Mouse (Mus musculus): ENCODE results near the gene Fhl2. TPM values are rescaled to one million over a fixed set of nuclear protein-coding genes. Genes with fewer than 3 reads are reported as not detected.

Fhl2 gene
- polyA plus RNA-seq, 1 experiment from 2014 or later: 31.2 TPM

DNA sequence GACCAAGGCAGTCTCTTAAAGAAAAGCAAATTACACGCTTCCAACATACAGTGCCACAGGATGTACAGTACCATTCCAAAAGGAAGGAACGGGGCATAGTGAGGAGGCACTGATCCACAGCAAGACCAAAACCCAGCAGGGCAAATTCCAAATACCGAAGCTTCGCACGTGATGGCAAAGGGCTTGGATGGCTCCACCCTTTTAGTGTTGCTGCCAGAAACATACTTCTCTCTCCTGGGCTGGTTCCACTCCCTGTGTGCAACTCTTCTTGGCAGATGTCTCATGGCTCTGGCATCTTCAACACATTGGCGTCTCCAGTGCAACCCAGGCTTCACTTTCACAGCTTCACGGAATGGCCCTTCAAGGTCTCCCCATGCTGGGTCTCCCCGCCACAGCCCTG, 79.3 kb downstream of the Fhl2 start:
- Histone ChIP-seq H3K27ac (ENCODE audit: low read length) (no peak overlapping the region), H3K4me3 (ENCODE audit: low read length) (no peak overlapping the region), H3K4me2 (ENCODE audit: low read depth, low read length) (no peak overlapping the region), H3K4me1 (replicated peaks; ENCODE audit: control insufficient read depth, insufficient read depth, low read length) (no peaks in the 10 kb centered on the region), H3K27me3 (ENCODE audit: control insufficient read depth, insufficient read depth, low read depth, low read length) (no peaks in the 10 kb centered on the region), H3K36me3 (ENCODE audit: control insufficient read depth, insufficient read depth, low read length) (peaks cover 24% of the 10 kb centered on the region), H3K9me3 (ENCODE audit: control insufficient read depth, low read length) (no peaks in the 10 kb centered on the region), H3K9ac (ENCODE audit: low read length) (no peak overlapping the region)
- no peak for ATAC-seq (ENCODE audit: low read depth)
- 92% methylated on average over 8 of the region's 8 CpGs for WGBS

DNA sequence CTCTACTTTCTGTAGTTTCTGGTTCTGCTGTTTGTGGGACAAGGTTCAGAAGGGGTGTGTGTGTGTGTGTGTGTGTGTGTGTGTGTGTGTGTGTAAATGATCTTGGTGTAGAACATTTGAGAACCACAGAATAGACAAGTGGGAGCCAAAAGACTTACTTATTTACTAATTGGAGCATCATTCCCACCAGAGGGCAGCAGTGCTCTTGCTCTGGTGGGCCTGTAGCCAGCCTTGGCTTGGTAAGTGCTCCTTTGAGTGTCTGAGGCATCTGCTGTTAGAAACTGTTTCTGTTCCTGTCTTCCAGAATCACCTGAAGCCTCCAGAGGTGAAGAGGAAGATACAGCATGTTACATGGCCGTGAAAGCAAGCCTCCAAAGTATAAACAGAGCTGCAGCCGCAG, 83.9 kb downstream of the Fhl2 start:
- peaks cover 24% of the 10 kb centered on the region for H3K36me3 ChIP-seq (ENCODE audit: control insufficient read depth, insufficient read depth, low read length)
- H3K4me1 ChIP-seq (replicated peaks; ENCODE audit: control insufficient read depth, insufficient read depth, low read length): no peaks in the 10 kb centered on the region
- no peak overlapping the region for H3K27ac ChIP-seq (ENCODE audit: low read length)
- 88% methylated on average over 2 of the region's 2 CpGs for WGBS
- 0 out of 2 replicates have a peak, but pooled peaks have one; percentile 34 for ATAC-seq (ENCODE audit: low read depth)
- no peak overlapping the region for H3K4me2 ChIP-seq (ENCODE audit: low read depth, low read length)
- no peaks in the 10 kb centered on the region for H3K27me3 ChIP-seq (ENCODE audit: control insufficient read depth, insufficient read depth, low read depth, low read length)
- no peaks in the 10 kb centered on the region for H3K9me3 ChIP-seq (ENCODE audit: control insufficient read depth, low read length)
- H3K9ac ChIP-seq (ENCODE audit: low read length): no peak overlapping the region
- H3K4me3 ChIP-seq (ENCODE audit: low read length): no peak overlapping the region

DNA sequence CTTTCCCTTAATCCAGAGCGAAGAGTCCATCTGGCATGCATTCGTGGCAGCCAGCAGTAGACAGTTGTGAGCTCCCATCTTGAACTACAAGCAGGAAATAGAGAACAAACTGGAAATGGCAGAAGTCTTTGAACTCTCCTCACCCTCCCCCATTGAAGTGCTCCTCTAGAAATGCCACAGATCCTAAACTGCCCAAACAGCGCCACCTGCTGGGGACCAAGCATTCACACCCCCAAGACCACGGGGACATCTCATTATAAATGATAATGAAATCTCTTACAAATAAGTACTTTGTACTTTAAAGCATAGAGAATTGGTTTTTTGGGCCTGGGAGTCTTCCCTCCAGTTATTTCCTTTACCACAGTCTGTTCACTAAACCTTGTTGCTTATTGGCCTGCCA, 86.2 kb downstream of the Fhl2 start:
- no peak overlapping the region for H3K4me2 ChIP-seq (ENCODE audit: low read depth, low read length)
- H3K9me3 ChIP-seq (ENCODE audit: control insufficient read depth, low read length): no peaks in the 10 kb centered on the region
- peak; percentile 17; the same call in 1 of the 2 replicates for ATAC-seq (ENCODE audit: low read depth)
- peaks cover 22% of the 10 kb centered on the region for H3K36me3 ChIP-seq (ENCODE audit: control insufficient read depth, insufficient read depth, low read length)
- no peak overlapping the region for H3K9ac ChIP-seq (ENCODE audit: low read length)
- no peaks in the 10 kb centered on the region for H3K27me3 ChIP-seq (ENCODE audit: control insufficient read depth, insufficient read depth, low read depth, low read length)
- WGBS: 52% methylated on average over 4 of the region's 4 CpGs
- H3K27ac ChIP-seq (ENCODE audit: low read length): no peak overlapping the region
- H3K4me1 ChIP-seq (replicated peaks; ENCODE audit: control insufficient read depth, insufficient read depth, low read length): no peaks in the 10 kb centered on the region
- H3K4me3 ChIP-seq (ENCODE audit: low read length): no peak overlapping the region

DNA sequence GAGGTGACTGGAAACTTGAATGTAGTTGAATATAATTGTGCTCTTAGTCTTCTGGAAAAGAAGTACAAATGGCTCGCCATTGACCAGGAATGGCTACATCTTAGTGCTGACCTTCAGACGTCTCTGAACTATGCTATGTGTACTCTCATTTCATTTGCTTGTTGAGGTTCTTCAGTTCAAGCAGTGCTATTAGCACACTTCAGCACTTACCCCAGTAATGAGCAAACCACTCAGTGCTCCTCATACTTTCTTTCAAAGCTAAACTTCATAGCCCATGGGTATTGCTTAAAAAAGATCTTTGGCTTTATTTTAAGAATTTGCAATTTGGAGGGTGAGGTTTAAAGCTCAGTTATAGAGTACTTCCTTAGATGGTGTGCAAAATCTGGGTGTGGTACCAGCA, 88.1 kb downstream of the Fhl2 start:
- Histone ChIP-seq H3K4me1 (replicated peaks; ENCODE audit: control insufficient read depth, insufficient read depth, low read length) (no peaks in the 10 kb centered on the region), H3K4me2 (ENCODE audit: low read depth, low read length) (no peak overlapping the region), H3K9me3 (ENCODE audit: control insufficient read depth, low read length) (no peaks in the 10 kb centered on the region), H3K27ac (ENCODE audit: low read length) (no peak overlapping the region), H3K36me3 (ENCODE audit: control insufficient read depth, insufficient read depth, low read length) (peaks cover 20% of the 10 kb centered on the region), H3K4me3 (ENCODE audit: low read length) (no peak overlapping the region), H3K9ac (ENCODE audit: low read length) (no peak overlapping the region), H3K27me3 (ENCODE audit: control insufficient read depth, insufficient read depth, low read depth, low read length) (no peaks in the 10 kb centered on the region)
- no peak for ATAC-seq (ENCODE audit: low read depth)
- WGBS: 82% methylated on average over 2 of the region's 2 CpGs

DNA sequence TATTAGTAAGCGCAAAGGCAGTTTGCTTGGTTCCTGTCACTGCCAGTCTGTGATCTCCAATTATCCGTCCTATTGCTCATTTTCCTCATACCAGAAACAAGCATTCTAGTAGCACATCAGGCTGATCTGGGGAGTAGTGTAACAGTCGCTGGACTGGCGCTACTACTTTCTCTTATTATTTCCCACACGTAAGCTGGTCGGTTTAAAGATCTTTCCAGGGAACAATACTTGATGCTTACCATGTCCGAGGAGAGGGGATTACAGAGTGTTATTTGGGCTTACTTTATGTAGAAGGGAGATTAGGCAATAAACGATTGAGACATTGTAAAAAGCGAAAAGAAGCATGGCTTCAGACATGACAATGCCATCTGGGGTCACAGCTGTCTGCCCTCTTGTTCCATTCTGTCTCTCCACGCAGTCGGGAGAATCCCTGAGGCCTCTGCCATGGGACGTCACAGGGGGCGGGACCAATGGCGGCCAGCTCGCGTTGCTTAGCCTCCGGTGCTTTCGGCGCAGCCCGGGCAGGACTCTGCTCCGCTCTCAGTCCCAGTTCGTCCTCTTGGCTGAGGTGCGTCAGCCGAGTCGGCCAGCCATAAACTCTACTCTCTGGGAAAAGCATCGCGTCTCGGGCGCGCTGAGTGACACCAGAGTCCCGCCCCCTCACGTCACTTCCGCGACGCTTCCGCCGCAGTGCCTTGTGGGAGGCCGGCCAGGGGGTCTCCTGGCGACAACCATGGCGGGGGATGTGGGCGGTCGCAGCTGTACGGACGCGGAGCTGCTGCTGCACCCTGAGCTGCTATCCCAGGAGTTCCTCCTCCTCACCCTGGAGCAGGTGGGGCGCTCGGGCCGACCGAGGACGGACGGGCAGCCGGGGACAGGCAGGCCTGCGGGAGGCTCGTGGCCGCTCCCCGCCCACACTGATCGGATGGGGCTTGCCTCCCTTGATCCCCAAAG, 98.5 kb downstream of the Fhl2 start, which contains the start of the genes Tgfbrap1 and AI597479:
Gene Tgfbrap1 (minus strand): TSS at position 607 of the 954 bp plus-strand sequence.
Gene AI597479 (plus strand): TSS at position 680 of the 954 bp plus-strand sequence.
- no peaks in the 10 kb centered on the region for H3K27me3 ChIP-seq (ENCODE audit: control insufficient read depth, insufficient read depth, low read depth, low read length)
- H3K27ac ChIP-seq (ENCODE audit: low read length): peak within 1 kb of the TSS; percentile 100
- peak within 1 kb of the TSS; percentile 99 for H3K9ac ChIP-seq (ENCODE audit: low read length)
- no peaks in the 10 kb centered on the region for H3K9me3 ChIP-seq (ENCODE audit: control insufficient read depth, low read length)
- H3K36me3 ChIP-seq (ENCODE audit: control insufficient read depth, insufficient read depth, low read length): no peaks in the 10 kb centered on the region
- H3K4me2 ChIP-seq (ENCODE audit: low read depth, low read length): peak within 1 kb of the TSS; percentile 92
- under 1% methylated on average over 57 of the region's 57 CpGs for WGBS
- H3K4me3 ChIP-seq (ENCODE audit: low read length): peak within 1 kb of the TSS; percentile 99
- H3K4me1 ChIP-seq (replicated peaks; ENCODE audit: control insufficient read depth, insufficient read depth, low read length): peaks cover 4% of the 10 kb centered on the region; the same call in 1 of the 2 replicates
- ATAC-seq (ENCODE audit: low read depth): peak; percentile 97

DNA sequence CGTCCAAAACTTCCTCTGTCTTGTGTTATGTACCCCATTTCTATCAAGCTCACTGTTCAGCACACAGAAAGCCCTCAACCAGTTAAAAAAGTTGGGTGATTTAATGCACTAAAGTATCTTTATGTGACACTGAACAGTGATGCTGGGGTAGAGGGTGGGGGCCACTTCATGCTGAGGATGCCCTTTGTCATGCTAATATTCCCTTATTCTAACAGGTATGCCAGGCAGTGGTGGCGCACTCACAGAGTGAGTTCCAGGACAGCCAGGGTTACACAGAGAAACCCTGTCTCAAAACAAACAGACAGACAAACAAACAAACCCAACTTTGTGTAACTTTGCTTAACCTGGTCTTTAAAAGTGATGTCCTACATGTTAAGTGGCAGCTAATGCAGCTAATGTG, 102.6 kb downstream of the Fhl2 start:
- no peak for ATAC-seq (ENCODE audit: low read depth)
- no peaks in the 10 kb centered on the region for H3K36me3 ChIP-seq (ENCODE audit: control insufficient read depth, insufficient read depth, low read length)
- H3K27me3 ChIP-seq (ENCODE audit: control insufficient read depth, insufficient read depth, low read depth, low read length): no peaks in the 10 kb centered on the region
- H3K4me2 ChIP-seq (ENCODE audit: low read depth, low read length): no peak overlapping the region
- no peaks in the 10 kb centered on the region for H3K9me3 ChIP-seq (ENCODE audit: control insufficient read depth, low read length)
- no peak overlapping the region for H3K9ac ChIP-seq (ENCODE audit: low read length)
- H3K4me1 ChIP-seq (replicated peaks; ENCODE audit: control insufficient read depth, insufficient read depth, low read length): peaks cover 10% of the 10 kb centered on the region; the same call in 1 of the 2 replicates
- H3K4me3 ChIP-seq (ENCODE audit: low read length): no peak overlapping the region
- H3K27ac ChIP-seq (ENCODE audit: low read length): no peak overlapping the region
- 91% methylated on average over 2 of the region's 2 CpGs for WGBS

DNA sequence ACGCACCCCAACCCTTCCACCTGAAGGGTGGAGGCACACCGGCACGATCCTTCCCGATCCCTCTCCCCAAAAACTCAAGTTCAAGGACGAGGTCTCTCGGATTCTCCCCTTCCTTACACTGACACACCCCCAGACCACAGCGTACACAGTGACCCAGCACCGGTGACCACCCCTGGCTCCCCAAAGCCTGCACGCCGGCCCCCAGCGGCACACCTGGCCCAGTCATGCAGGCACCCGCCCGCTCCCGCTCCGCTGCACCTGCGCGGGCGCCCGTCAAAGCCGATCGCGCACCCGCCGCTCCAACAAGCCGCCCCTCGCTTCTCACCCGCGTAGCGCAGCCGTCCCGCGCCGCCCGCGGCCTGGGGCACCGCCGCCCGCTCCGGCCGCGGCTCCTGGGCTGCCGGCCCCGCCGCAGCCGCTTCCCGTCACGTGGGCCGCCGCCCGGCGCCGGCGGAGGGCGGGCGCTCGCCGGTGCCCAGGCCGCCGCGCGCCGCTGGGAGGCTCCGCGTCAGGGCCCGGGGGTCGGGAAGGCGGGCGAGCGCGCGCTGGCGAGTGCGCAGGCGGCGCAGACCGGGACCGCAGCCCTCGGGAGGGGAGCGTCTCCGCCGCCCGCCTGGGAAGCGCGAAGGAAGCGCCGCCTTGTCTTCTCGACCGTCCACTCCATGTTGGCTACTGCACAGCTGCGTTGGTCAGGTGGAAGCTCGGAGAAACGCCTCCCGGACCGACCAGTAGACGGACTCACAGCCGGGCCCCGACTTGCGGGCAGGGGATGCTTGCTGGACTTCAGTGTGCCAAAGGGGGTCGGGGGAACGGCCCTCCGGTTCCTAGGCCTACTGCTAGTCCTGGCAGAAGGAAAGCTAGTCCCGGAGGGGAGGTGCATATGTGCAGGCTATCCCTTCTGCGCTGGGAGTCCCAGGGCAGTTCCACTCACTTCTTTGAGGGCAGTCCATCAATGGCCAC, 104.4 kb downstream of the Fhl2 start:
- H3K36me3 ChIP-seq (ENCODE audit: control insufficient read depth, insufficient read depth, low read length): no peaks in the 10 kb centered on the region
- peak overlapping the region; percentile 89 for H3K9ac ChIP-seq (ENCODE audit: low read length)
- H3K27ac ChIP-seq (ENCODE audit: low read length): peak overlapping the region; percentile 66
- WGBS: under 1% methylated on average over 90 of the region's 102 CpGs
- peak overlapping the region; percentile 87 for H3K4me2 ChIP-seq (ENCODE audit: low read depth, low read length)
- peak; percentile 90 for ATAC-seq (ENCODE audit: low read depth)
- H3K4me3 ChIP-seq (ENCODE audit: low read length): peak overlapping the region; percentile 70
- no peaks in the 10 kb centered on the region for H3K27me3 ChIP-seq (ENCODE audit: control insufficient read depth, insufficient read depth, low read depth, low read length)
- peaks cover 10% of the 10 kb centered on the region; the same call in 1 of the 2 replicates for H3K4me1 ChIP-seq (replicated peaks; ENCODE audit: control insufficient read depth, insufficient read depth, low read length)
- no peaks in the 10 kb centered on the region for H3K9me3 ChIP-seq (ENCODE audit: control insufficient read depth, low read length)

DNA sequence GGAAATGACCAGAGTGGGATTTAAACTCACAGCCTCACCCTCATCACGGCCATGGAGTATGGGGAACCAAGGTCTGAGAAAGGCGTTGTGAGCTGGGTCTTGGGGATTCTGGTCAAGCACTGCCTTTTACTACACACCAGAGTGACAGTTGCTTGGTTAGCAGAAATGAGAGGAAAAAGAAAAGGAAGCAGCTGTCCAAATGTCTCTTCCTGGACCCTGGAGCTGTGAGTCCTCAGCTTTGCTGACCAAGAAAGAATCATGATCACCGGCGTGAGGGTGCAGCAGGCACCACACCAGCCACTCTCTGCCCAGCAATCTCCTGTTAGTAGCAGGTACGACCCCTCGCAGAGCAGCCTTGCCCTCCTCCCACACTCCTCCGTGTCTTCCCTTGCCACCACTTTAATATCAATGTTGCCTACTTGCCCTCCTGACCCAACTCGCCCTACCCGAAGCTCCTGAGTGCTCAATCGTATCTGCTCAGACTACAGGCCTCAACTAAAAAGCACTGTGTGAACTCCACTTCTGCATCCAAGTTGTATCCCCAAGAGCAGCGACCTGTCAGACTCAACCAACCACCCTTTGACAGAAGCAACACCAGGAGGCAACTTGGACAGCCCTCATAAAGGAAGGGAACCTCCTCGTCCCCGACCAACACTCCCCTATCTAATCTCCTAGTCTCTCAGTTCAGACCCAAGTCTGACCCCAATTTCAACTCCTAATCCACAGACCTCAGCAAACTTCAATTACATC, 105.3 kb downstream of the Fhl2 start:
- peak overlapping the region; percentile 70 for H3K4me3 ChIP-seq (ENCODE audit: low read length)
- no peaks in the 10 kb centered on the region for H3K9me3 ChIP-seq (ENCODE audit: control insufficient read depth, low read length)
- WGBS: 34% methylated on average over 13 of the region's 13 CpGs
- no peaks in the 10 kb centered on the region for H3K27me3 ChIP-seq (ENCODE audit: control insufficient read depth, insufficient read depth, low read depth, low read length)
- peak; percentile 18; the same call in 1 of the 2 replicates for ATAC-seq (ENCODE audit: low read depth)
- peaks cover 10% of the 10 kb centered on the region; the same call in 1 of the 2 replicates for H3K4me1 ChIP-seq (replicated peaks; ENCODE audit: control insufficient read depth, insufficient read depth, low read length)
- H3K36me3 ChIP-seq (ENCODE audit: control insufficient read depth, insufficient read depth, low read length): no peaks in the 10 kb centered on the region
- no peak overlapping the region for H3K27ac ChIP-seq (ENCODE audit: low read length)
- peak overlapping the region; percentile 87 for H3K4me2 ChIP-seq (ENCODE audit: low read depth, low read length)
- H3K9ac ChIP-seq (ENCODE audit: low read length): peak overlapping the region; percentile 89
